7 mouse cellular contexts compared by ENCODE assay signal in genomic region chr5:115652681-115653575, GRCm38 (mm10). TPM values are rescaled to one million over a fixed set of nuclear protein-coding genes. Genes with fewer than 3 reads are reported as not detected.
DNase-seq lines count a peak whose midpoint lies in the region; ATAC-seq lines count a peak whose summit lies in the region.

No protein-coding gene starts in this region.

- H3K4me3 ChIP-seq in embryonic facial prominence, embryonic 12.5 days = peak overlapping the region; percentile 43
- H3K4me3 ChIP-seq in limb, embryonic 11.5 days (ENCODE audit: low read depth, low read length) = peak overlapping the region; percentile 35
- peak overlapping the region; percentile 40 for H3K4me3 ChIP-seq in midbrain, embryonic 14.5 days (replicated peaks; ENCODE audit: low read depth, low read length)

- peaks cover 8% of the 10 kb centered on the region for H3K4me1 ChIP-seq in embryonic facial prominence, embryonic 12.5 days
- H3K4me1 ChIP-seq in limb, embryonic 11.5 days (ENCODE audit: control insufficient read depth, insufficient read depth, low read length) = peaks cover 5% of the 10 kb centered on the region
- peaks cover 10% of the 10 kb centered on the region; the same call in 1 of the 2 replicates for H3K4me1 ChIP-seq in midbrain, embryonic 14.5 days (ENCODE audit: control insufficient read depth, insufficient read depth, low read length)

- peak overlapping the region; percentile 61 for H3K4me2 ChIP-seq in embryonic facial prominence, embryonic 12.5 days (replicated peaks)
- H3K4me2 ChIP-seq in limb, embryonic 11.5 days (ENCODE audit: low read depth, severe bottlenecking) = peak overlapping the region; percentile 59
- peak overlapping the region; percentile 67 for H3K4me2 ChIP-seq in midbrain, embryonic 14.5 days (ENCODE audit: low read length)

- peak; percentile 100 for DNase-seq in adrenal gland, postnatal 25 days
- peak; percentile 100 for DNase-seq in heart, adult 11 months
- peak; percentile 100 for DNase-seq in kidney, adult 18-20 months
- DNase-seq in limb, embryonic 11.5 days (ENCODE audit: low spot score) = peak; percentile 100
- peak; percentile 98 for DNase-seq in midbrain, embryonic 14.5 days
- DNase-seq in spleen, adult 18-20 months = peak; percentile 98 to 100

- WGBS in embryonic facial prominence, embryonic 12.5 days = 3% methylated on average over 35 of the region's 35 CpGs
- WGBS in limb, embryonic 11.5 days = 4% methylated on average over 35 of the region's 35 CpGs
- WGBS in midbrain, embryonic 14.5 days = 4% methylated on average over 35 of the region's 35 CpGs

- peak overlapping the region; percentile 68 for H3K27ac ChIP-seq in embryonic facial prominence, embryonic 12.5 days
- no peak overlapping the region for H3K27ac ChIP-seq in limb, embryonic 11.5 days (replicated peaks; ENCODE audit: low read depth, low read length)
- peak overlapping the region; percentile 84 for H3K27ac ChIP-seq in midbrain, embryonic 14.5 days (replicated peaks; ENCODE audit: low read depth, low read length)

- no peaks in the 10 kb centered on the region for H3K9me3 ChIP-seq in embryonic facial prominence, embryonic 12.5 days
- no peaks in the 10 kb centered on the region for H3K9me3 ChIP-seq in limb, embryonic 11.5 days (ENCODE audit: control insufficient read depth, low read length)
- no peaks in the 10 kb centered on the region for H3K9me3 ChIP-seq in midbrain, embryonic 14.5 days (ENCODE audit: control insufficient read depth, low read length)

- H3K36me3 ChIP-seq in embryonic facial prominence, embryonic 12.5 days = peaks cover 4% of the 10 kb centered on the region; the same call in 1 of the 2 replicates
- H3K36me3 ChIP-seq in limb, embryonic 11.5 days (ENCODE audit: control insufficient read depth, insufficient read depth, low read length) = no peaks in the 10 kb centered on the region
- peaks cover 36% of the 10 kb centered on the region for H3K36me3 ChIP-seq in midbrain, embryonic 14.5 days (ENCODE audit: control insufficient read depth, insufficient read depth, low read length)

- ATAC-seq in embryonic facial prominence, embryonic 12.5 days (ENCODE audit: insufficient number of reproducible peaks, insufficient read depth, low FRiP score, low TSS enrichment) = peak; percentile 99
- ATAC-seq in limb, embryonic 11.5 days (ENCODE audit: insufficient number of reproducible peaks, low FRiP score, low TSS enrichment, low read depth) = peak; percentile 99
- peak; percentile 99 for ATAC-seq in midbrain, embryonic 14.5 days (ENCODE audit: low FRiP score, low TSS enrichment)

- no peaks in the 10 kb centered on the region for H3K27me3 ChIP-seq in embryonic facial prominence, embryonic 12.5 days
- no peaks in the 10 kb centered on the region for H3K27me3 ChIP-seq in limb, embryonic 11.5 days (ENCODE audit: control insufficient read depth, insufficient read depth, low read length)
- no peaks in the 10 kb centered on the region for H3K27me3 ChIP-seq in midbrain, embryonic 14.5 days (ENCODE audit: control insufficient read depth, insufficient read depth, low read length)

- peak overlapping the region; percentile 49 for H3K9ac ChIP-seq in embryonic facial prominence, embryonic 12.5 days
- H3K9ac ChIP-seq in limb, embryonic 11.5 days (ENCODE audit: low read length) = peak overlapping the region; percentile 56
- peak overlapping the region; percentile 52 for H3K9ac ChIP-seq in midbrain, embryonic 14.5 days (replicated peaks; ENCODE audit: low read length)

RNA-seq across cellular contexts. Expression of gene Rab35, which starts 21.2 kb away (rescaled TPM):
- 65.7 and 67.8 TPM in 2 replicates for total RNA-seq in adrenal gland, postnatal 25 days (2021)
- polyA plus RNA-seq in embryonic facial prominence, embryonic 12.5 days (2016; fragmentation: Nextera tagmentation; extraction: Ambion mirVana) = 18.5 and 20.5 TPM in 2 replicates
- polyA plus RNA-seq in limb, embryonic 11.5 days (2014; fragmentation: Nextera tagmentation; extraction: Ambion mirVana) = 17.0 and 17.9 TPM in 2 replicates
- 24.9 and 28.0 TPM in 2 replicates for polyA plus RNA-seq in midbrain, embryonic 14.5 days (2014; fragmentation: Nextera tagmentation; extraction: Ambion mirVana)
